Mouse (Mus musculus): Measurements from ENCODE around the gene Mthfsl.
"Not testable (repeated sequence)": the region's sequence is repeated elsewhere in the genome, so short reads cannot be mapped to it uniquely, and the experiment has no call there.

Gene Mthfsl

DNA sequence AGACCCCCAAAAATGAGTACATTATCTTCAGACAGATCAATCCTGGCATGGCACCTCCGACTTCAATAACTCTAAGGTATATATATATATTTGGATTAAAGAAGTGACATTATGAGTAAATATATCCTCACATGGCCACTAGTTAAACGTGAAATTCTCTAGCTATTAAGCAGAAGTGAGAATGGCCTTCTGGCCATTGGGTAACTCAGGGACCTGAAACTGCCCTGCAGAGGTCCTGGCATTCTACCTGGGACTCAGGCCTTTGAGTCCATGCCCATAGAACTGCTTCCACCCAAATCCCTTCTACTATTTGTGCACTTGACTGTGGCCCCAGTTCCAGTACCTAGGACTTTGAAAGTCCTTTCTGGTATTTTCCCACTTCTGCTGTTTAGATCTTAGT is 28.8 kb downstream of the Mthfsl start:
- DNase-seq (ENCODE audit: extremely low read depth, low read depth): not testable (repeated sequence)

DNA sequence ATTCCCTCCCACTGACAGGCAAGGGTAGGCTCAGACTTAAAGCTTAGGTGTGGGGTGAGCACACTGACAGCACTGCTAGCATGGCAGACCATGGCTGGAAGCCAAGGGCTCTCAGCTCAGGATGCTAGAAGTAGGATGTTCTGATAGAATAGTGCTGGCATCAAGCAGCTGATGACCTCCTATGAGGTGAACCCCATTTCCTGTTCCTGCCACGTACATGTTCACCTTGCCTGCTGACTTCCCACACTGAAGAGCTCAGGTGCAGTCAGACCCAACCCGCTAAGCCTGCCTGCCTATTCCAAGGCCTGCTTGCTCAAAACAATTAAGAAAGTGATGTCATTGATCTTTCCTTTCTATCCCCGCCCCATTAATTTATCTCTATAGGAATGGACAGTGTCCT is 30.6 kb downstream of the Mthfsl start:
- not testable (repeated sequence) for DNase-seq (ENCODE audit: extremely low read depth, low read depth)

DNA sequence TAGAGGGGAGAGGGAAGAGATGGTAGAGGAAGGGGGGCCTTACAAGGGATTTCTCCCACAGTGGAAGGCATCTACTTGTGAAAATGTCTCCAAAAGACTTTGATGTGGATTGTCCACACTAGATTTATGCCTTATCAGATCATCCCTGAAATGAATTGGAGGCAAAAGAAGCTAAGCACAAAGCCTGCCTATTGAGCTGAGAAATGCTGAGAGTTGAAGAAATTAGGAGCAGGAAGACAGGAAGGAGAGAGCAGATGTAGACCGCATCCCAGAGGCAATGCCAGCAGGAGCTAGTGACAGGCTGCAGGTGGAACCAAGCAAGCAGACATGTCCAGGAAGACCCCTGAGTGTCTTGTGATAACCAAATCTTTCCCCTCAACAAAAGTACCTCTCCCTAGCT is 33.4 kb downstream of the Mthfsl start:
- DNase-seq (ENCODE audit: extremely low read depth, low read depth): not testable (repeated sequence)

DNA sequence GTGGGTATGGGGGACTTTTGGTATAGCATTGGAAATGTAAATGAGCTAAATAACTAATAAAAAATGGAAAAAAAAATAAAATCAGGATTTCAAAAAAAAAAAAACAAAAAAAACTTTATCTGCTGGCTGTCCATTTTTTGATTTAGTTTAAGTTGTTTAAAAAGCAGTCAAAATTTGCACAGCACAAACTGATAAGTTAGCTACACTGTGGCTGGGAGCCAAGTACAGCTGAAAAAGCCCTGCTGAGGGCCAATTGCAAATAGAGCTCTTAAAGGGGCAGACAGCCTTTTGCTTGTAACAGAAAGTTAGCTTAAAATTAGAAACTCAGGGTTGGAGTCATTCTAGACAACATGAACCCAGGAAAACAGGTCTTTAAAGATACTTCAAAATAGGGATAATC is 61.8 kb downstream of the Mthfsl start:
- DNase-seq (ENCODE audit: extremely low read depth, low read depth): not testable (repeated sequence)

DNA sequence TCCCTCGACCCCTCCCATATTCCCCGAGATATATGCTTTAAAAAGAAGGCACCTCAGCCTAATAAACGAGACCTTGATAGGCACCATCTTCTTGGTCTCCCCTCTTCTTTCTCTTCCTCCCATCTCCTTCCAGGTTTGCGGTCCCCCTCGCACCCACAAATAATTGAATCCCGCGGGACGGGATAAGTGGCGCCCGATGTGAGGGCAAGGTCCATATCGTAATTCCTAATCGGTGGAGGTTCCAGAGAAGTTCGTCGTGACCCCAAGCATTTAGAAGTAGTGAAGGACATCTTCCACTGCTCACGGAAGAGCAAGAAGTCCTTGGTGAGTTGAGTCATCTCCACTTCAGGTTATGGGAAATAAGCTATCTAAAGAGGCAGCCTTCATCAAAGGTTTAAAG is 69.4 kb downstream of the Mthfsl start:
- not testable (repeated sequence) for DNase-seq (ENCODE audit: extremely low read depth, low read depth)

Measured in MEL-GATA-1-ER (cell line).